Mouse (Mus musculus) small intestine, adult 2 months (tissue): ENCODE data around the gene Inpp5f. TPM values are rescaled to one million over a fixed set of nuclear protein-coding genes. Genes with fewer than 3 reads are reported as not detected.

Experiments
- H3K27ac ChIP-seq: fragments of 200-500 bp; 2 replicates; pipeline ENCODE4 v1.5.1; 2012; ENCODE audit warnings: low read depth, low read length, control low read depth, inconsistent platforms; ENCODE audit not compliant: insufficient read depth
- H3K27me3 ChIP-seq: fragments of 200-500 bp; 2 replicates; pipeline ENCODE4 v1.6.1; 2012; ENCODE audit warnings: mild to moderate bottlenecking, moderate library complexity, low read length, inconsistent platforms; ENCODE audit not compliant: control insufficient read depth, insufficient read depth
- H3K36me3 ChIP-seq: fragments of 200-500 bp; 2 replicates; pipeline ENCODE4 v1.6.1; 2012; ENCODE audit warnings: mild to moderate bottlenecking, low read length, control low read depth, inconsistent platforms; ENCODE audit not compliant: control insufficient read depth, insufficient read depth
- H3K4me1 ChIP-seq: fragments of 200-500 bp; 2 replicates; pipeline ENCODE4 v1.6.1; 2012; ENCODE audit warnings: low read length, inconsistent platforms, mixed read lengths; ENCODE audit not compliant: control insufficient read depth, insufficient read depth, insufficient read length
- H3K4me3 ChIP-seq: fragments of 200-500 bp; 2 replicates; pipeline ENCODE4 v1.5.1; 2012; ENCODE audit warnings: low read depth, mild to moderate bottlenecking, control low read depth, inconsistent platforms, low read length, moderate library complexity
- CTCF ChIP-seq: fragments of 200-500 bp; IDR thresholded peaks from 2 replicates; pipeline ENCODE4 v1.5.1; 2012; ENCODE audit warnings: low read depth, mild to moderate bottlenecking, control low read depth, inconsistent platforms, low read length, moderate library complexity, mixed read lengths; ENCODE audit not compliant: insufficient replicate concordance, insufficient read length; ENCODE audit errors: extremely low read depth
- POLR2A ChIP-seq: fragments of 200-500 bp; IDR thresholded peaks from 2 replicates; pipeline ENCODE4 v1.6.1; 2012; ENCODE audit warnings: low read depth, mild to moderate bottlenecking, control low read depth, inconsistent platforms, low read length, moderate library complexity
- WGBS: fragments of 180-500 bp; shearing (Covaris S2); methylation state at CpG from one replicate; pipeline ENCODE4 v1.1.7; 2018; 5-methylcytosine and 5-hydroxymethylcytosine counted together
- polyA plus RNA-seq: library from polyadenylated mRNA; depleted of rRNA; stranded (reverse); fragments of >200 nt; gene quantifications from 2 replicates; pipeline ENCODE4 v1.2.3, GENCODE M21; 2012; rRNA removed

The Inpp5f gene
- polyA plus RNA-seq, 1 experiment, result 2.0 TPM

DNA sequence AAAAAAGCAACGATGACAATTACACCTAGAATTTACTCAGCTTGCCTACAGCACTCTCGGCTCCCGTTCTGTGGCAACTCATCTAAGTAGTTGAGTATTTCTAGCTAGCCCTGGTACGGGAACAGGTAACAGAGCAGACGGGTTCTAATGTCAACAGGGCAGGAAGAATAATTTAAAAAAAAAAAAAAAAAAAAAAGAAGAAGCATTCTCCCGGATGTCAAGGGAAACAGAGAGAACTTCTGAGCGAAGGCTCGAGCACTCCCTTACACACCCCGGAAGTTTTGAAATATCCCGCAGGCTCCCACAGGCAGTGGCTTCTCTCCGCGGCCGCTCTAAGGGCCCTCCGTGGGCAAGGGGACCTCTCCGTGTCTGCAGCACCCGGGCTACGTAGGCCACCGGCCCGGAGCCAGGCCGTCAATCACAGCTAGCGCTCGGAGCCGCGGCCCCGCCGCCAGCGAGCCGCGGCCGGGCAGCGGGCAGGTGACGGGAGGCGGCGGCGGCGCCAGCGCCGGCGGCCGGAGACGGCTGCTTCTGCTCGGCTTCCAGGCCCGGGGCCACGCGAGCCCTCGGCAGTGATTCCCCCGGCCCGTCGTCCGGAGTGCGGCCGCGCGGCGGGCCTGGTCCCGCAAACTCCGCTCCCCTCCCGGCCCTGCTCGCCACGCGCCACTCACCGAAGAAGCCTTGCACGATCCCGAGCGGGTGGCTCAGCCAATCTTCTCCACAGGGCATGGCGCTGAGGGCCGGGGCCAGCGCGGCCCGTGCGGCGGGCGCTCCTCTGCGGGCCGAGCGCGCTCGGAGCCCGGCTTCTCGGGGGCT lies 128.5 kb downstream of the Inpp5f start:
- H3K27me3 ChIP-seq, result no peaks in the 10 kb centered on the region
- peak overlapping the region; percentile 68 for H3K27ac ChIP-seq
- TF ChIP-seq POLR2A (no peak), CTCF (no peak)
- H3K36me3 ChIP-seq, result no peaks in the 10 kb centered on the region
- WGBS, result 2% methylated on average over 73 of the region's 80 CpGs
- H3K4me3 ChIP-seq, result peak overlapping the region; percentile 94
- H3K4me1 ChIP-seq, result peaks cover 17% of the 10 kb centered on the region; the same call in 1 of the 2 replicates

DNA sequence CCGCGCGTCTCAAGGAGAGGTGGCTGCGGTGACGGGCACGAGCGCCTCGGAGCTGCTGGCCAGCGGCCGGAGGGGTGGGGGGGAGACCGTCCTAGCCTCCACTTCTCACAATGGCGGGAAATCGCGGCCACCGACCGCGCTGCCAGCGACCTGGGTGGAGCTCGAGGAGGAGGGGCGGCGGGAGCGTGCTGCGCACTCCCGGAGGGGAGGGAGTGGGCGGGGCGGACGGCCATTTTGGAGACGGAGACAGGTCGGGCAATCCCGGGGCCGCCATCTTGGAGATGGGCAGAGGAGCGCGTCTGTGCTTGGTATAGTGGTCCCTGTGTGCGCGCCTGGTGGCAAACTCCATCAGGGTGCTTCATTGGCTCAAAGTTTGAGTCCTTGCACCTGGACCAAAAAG lies 129.2 kb downstream of the Inpp5f start, which contains the start of gene Mcmbp:
TSS of gene Mcmbp (minus strand) at position 162 of the 400 bp plus-strand sequence.
- H3K4me1 ChIP-seq, result peaks cover 17% of the 10 kb centered on the region; the same call in 1 of the 2 replicates
- peak; percentile 72 for TF ChIP-seq POLR2A
- TF ChIP-seq CTCF, result no peak
- no peaks in the 10 kb centered on the region for H3K27me3 ChIP-seq
- H3K4me3 ChIP-seq, result peak within 1 kb of the TSS; percentile 94
- no peaks in the 10 kb centered on the region for H3K36me3 ChIP-seq
- under 1% methylated on average over 35 of the region's 35 CpGs for WGBS
- H3K27ac ChIP-seq, result peak within 1 kb of the TSS; percentile 68

DNA sequence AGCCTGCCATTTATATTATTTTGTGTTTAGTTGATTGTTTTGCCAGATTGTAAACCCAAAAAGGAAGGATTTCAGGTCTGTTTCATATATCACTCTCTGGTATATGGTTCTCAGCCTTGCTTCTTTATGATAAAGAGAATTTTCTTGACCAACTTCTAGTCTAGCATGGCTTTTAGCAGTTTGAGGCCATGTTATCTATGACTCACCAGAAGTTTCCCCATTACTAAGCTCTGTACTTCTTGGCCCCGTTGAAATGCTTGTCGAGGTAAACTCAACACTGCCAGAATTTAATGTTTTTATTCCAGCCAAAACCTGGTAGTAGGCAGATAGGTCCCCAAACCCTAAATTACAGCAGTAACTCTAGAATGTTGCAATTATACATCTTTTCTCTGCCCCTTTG lies 132.8 kb downstream of the Inpp5f start:
- TF ChIP-seq POLR2A (no peak), CTCF (no peak)
- WGBS, result 49% methylated on average over 2 of the region's 2 CpGs
- no peak overlapping the region for H3K4me3 ChIP-seq

DNA sequence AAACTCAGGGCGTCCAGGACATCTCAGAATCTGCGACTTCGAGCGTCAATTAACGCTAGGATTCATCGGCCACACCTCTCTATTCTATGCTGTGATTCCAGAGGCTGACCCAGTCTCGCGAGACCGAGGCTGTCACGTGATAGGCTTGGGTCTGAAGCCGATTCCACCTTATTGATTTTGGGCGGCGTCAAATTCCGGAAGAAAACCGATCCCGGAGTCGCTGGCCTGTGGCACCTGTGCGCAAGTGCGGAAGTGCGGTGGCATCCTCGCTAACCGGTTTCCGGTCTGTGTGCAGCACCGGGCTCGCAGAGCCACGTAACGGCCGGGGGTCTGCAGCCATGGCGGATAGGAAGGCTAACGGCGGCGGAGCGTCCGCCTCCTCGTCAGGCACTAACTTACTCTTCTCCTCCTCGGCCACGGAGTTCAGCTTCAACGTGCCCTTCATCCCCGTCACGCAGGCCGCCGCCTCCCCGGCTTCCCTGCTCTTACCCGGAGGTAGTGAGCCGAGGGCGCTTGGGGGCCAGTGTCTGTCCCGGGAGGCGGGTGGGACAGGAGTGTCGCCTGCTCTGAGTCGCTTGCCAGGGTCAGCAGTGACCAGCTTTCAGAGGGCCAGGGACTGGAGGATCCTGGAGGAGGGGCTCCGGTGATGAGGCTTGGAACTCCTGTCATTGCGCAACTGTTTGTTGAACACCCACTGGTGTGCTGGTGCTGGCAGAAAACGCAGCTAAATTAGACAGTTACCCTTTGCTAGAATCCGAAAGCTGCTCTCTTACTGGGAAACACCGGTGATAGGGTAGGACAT lies 133.8 kb downstream of the Inpp5f start, which contains the start of gene Sec23ip:
TSS of gene Sec23ip (plus strand) at position 260 of the 802 bp plus-strand sequence.
- TF ChIP-seq CTCF (no peak), POLR2A (peak; percentile 79)
- Histone ChIP-seq H3K36me3 (peaks cover under 1% of the 10 kb centered on the region), H3K27ac (peak within 1 kb of the TSS; percentile 28), H3K27me3 (no peaks in the 10 kb centered on the region), H3K4me1 (peaks cover 10% of the 10 kb centered on the region; the same call in 1 of the 2 replicates), H3K4me3 (peak within 1 kb of the TSS; percentile 85)
- under 1% methylated on average over 55 of the region's 55 CpGs for WGBS

More for the DNA sequence above, 132.8 kb downstream of the Inpp5f start:
- Histone ChIP-seq H3K27me3 (no peaks in the 10 kb centered on the region), H3K36me3 (no peaks in the 10 kb centered on the region), H3K27ac (no peak overlapping the region), H3K4me1 (peaks cover 10% of the 10 kb centered on the region; the same call in 1 of the 2 replicates)

Other genes with a start within 250 kb of the Inpp5f start
- gene Rgs10, start 192.6 kb upstream of the Inpp5f start, polyA plus RNA-seq, result 3.4 and 9.0 TPM in 2 replicates
- 9.5 and 11.6 TPM in 2 replicates for gene Tial1, start 149.6 kb upstream of the Inpp5f start, polyA plus RNA-seq
- 25.0 and 32.8 TPM in 2 replicates for gene Bag3, start 87.7 kb upstream of the Inpp5f start, polyA plus RNA-seq
- gene Mcmbp, start 129.2 kb downstream of the Inpp5f start, polyA plus RNA-seq, result 15.4 and 36.0 TPM in 2 replicates
- gene Sec23ip, start 133.6 kb downstream of the Inpp5f start, polyA plus RNA-seq, result 7.8 and 19.1 TPM in 2 replicates